ENCODE assay signal across 9 mouse cellular contexts in genomic region chr16:4667190-4667808, GRCm38 (mm10). TPM values are rescaled to one million over a fixed set of nuclear protein-coding genes. Genes with fewer than 3 reads are reported as not detected.
DNase-seq lines count a peak whose midpoint lies in the region; ATAC-seq and TF ChIP-seq lines count a peak whose summit lies in the region.
"Had no signal": no experiment of that assay in that cellular context is flagged by ENCODE, and none has a peak within 500 bp of the region (broad histone marks: within the 10 kb centered on the region; RNA-seq: fewer than 3 reads in every experiment).

No protein-coding gene starts in this region.

- no peaks in the 10 kb centered on the region for H3K4me1 ChIP-seq in cerebellum, adult 2 months (ENCODE audit: control insufficient read depth, insufficient read depth, low read length)
- H3K4me1 ChIP-seq in hindbrain, embryonic 11.5 days (replicated peaks; ENCODE audit: control insufficient read depth, insufficient read depth, low read length): no peaks in the 10 kb centered on the region
- H3K4me1 ChIP-seq in lung, embryonic 15.5 days: no peaks in the 10 kb centered on the region
- no peaks in the 10 kb centered on the region for H3K4me1 ChIP-seq in thymus, adult 2 months (replicated peaks; ENCODE audit: control insufficient read depth, insufficient read depth, low read length)

- peak; percentile 97 for TF ChIP-seq CTCF in cerebellum, adult 2 months (IDR thresholded peaks at IDR 0.05; ENCODE audit: borderline replicate concordance, insufficient read depth, low read depth, low read length)
- TF ChIP-seq CTCF in thymus, adult 2 months (IDR thresholded peaks at IDR 0.05; ENCODE audit: borderline replicate concordance, control insufficient read depth, extremely low read depth, insufficient read depth, low read length, poor library complexity): peak; percentile 93; the same call in 1 of the 2 replicates

- H3K4me3 ChIP-seq in cerebellum, adult 2 months (replicated peaks; ENCODE audit: insufficient read depth, low read depth, low read length): no peak overlapping the region
- no peak overlapping the region for H3K4me3 ChIP-seq in hindbrain, embryonic 11.5 days (ENCODE audit: low read depth, low read length)
- no peak overlapping the region for H3K4me3 ChIP-seq in lung, embryonic 15.5 days
- no peak overlapping the region for H3K4me3 ChIP-seq in thymus, adult 2 months (ENCODE audit: control insufficient read depth, insufficient read depth, low read length)
- H3K4me3 ChIP-seq: megakaryocyte, embryonic 14.5 days had no signal

- no peaks in the 10 kb centered on the region for H3K36me3 ChIP-seq in hindbrain, embryonic 11.5 days (ENCODE audit: control insufficient read depth, insufficient read depth, low read length)
- peaks cover 23% of the 10 kb centered on the region for H3K36me3 ChIP-seq in lung, embryonic 15.5 days
- H3K36me3 ChIP-seq in thymus, adult 2 months (ENCODE audit: control insufficient read depth, insufficient read depth, low read length): peaks cover 72% of the 10 kb centered on the region

- H3K4me2 ChIP-seq in hindbrain, embryonic 11.5 days (replicated peaks; ENCODE audit: low read depth, low read length): no peak overlapping the region
- H3K4me2 ChIP-seq in lung, embryonic 15.5 days: no peak overlapping the region

- TF ChIP-seq POLR2A in cerebellum, adult 2 months (IDR thresholded peaks at IDR 0.05; ENCODE audit: borderline replicate concordance, insufficient read depth, low read length): no peak
- TF ChIP-seq POLR2A in thymus, adult 2 months (IDR thresholded peaks at IDR 0.05; ENCODE audit: control insufficient read depth, extremely low read depth, insufficient read depth, low read length, poor library complexity): no peak

- H3K9ac ChIP-seq in hindbrain, embryonic 11.5 days (ENCODE audit: low read depth, low read length): no peak overlapping the region
- H3K9ac ChIP-seq in lung, embryonic 15.5 days: peak overlapping the region; percentile 1; the same call in 1 of the 2 replicates

- peak; percentile 71 for ATAC-seq in hindbrain, embryonic 11.5 days (ENCODE audit: low FRiP score)
- peak; percentile 81; the same call in 1 of the 2 replicates for ATAC-seq in lung, embryonic 15.5 days (ENCODE audit: borderline replicate concordance, extremely low read depth, low FRiP score, low TSS enrichment)

- DNase-seq in MEL-GATA-1-ER (ENCODE audit: extremely low read depth, low read depth): peak; percentile 57
- DNase-seq in cerebellum, adult 2 months: peak; percentile 82 to 85
- DNase-seq in forelimb bud, embryonic 11.5 days (ENCODE audit: low read depth, low spot score): peak; percentile 93
- peak; percentile 93 for DNase-seq in hindbrain, embryonic 11.5 days (ENCODE audit: low spot score)
- peak; percentile 83 for DNase-seq in layer of hippocampus, adult 9-10 months (ENCODE audit: low spot score)
- peak; percentile 75 for DNase-seq in ovary, postnatal 10 days (ENCODE audit: low spot score)
- DNase-seq in thymus, adult 2 months: peak; percentile 85

- 29% methylated on average over 3 of the region's 3 CpGs for WGBS in cerebellum, adult 2 months
- 29% methylated on average over 3 of the region's 3 CpGs for WGBS in hindbrain, embryonic 11.5 days
- 23% methylated on average over 3 of the region's 3 CpGs for WGBS in lung, embryonic 15.5 days
- WGBS in thymus, adult 2 months: 55% methylated on average over 3 of the region's 3 CpGs

- no peaks in the 10 kb centered on the region for H3K9me3 ChIP-seq in hindbrain, embryonic 11.5 days (ENCODE audit: control insufficient read depth, low read length)
- no peaks in the 10 kb centered on the region for H3K9me3 ChIP-seq in lung, embryonic 15.5 days
- H3K9me3 ChIP-seq: megakaryocyte, embryonic 14.5 days had no signal

- no peaks in the 10 kb centered on the region for H3K27me3 ChIP-seq in cerebellum, adult 2 months (ENCODE audit: control insufficient read depth, insufficient read depth, low read length)
- H3K27me3 ChIP-seq in hindbrain, embryonic 11.5 days (ENCODE audit: control insufficient read depth, insufficient read depth, low read length): no peaks in the 10 kb centered on the region
- no peaks in the 10 kb centered on the region for H3K27me3 ChIP-seq in lung, embryonic 15.5 days
- no peaks in the 10 kb centered on the region for H3K27me3 ChIP-seq in thymus, adult 2 months (ENCODE audit: control insufficient read depth, insufficient read depth, low read length)
- H3K27me3 ChIP-seq: megakaryocyte, embryonic 14.5 days had no signal

- H3K27ac ChIP-seq in cerebellum, adult 2 months (ENCODE audit: insufficient read depth, low read length): no peak overlapping the region
- H3K27ac ChIP-seq in hindbrain, embryonic 11.5 days (ENCODE audit: low read depth, low read length): no peak overlapping the region
- H3K27ac ChIP-seq in lung, embryonic 15.5 days: no peak overlapping the region
- H3K27ac ChIP-seq in thymus, adult 2 months (ENCODE audit: control insufficient read depth, insufficient read depth, low read length): no peak overlapping the region

RNA-seq across cellular contexts. Expression of gene Coro7, which starts 12.3 kb away (rescaled TPM):
- 85.9 and 86.1 TPM in 2 replicates for polyA plus RNA-seq in cerebellum, adult 2 months (2012; rRNA removed)
- 14.4 and 15.0 TPM in 2 replicates for polyA plus RNA-seq in hindbrain, embryonic 11.5 days (2014; fragmentation: Nextera tagmentation; extraction: Ambion mirVana)
- polyA plus RNA-seq in lung, embryonic 15.5 days (2015; fragmentation: Nextera tagmentation; extraction: Ambion mirVana): 13.4 and 15.2 TPM in 2 replicates
- 391 and 423 TPM in 2 replicates for polyA plus RNA-seq in thymus, adult 2 months (2012; rRNA removed)

RNA-seq across cellular contexts. Expression of gene Dnaja3, which starts 27.5 kb away (rescaled TPM):
- 60.6 and 64.0 TPM in 2 replicates for polyA plus RNA-seq in cerebellum, adult 2 months (2012; rRNA removed)
- polyA plus RNA-seq in hindbrain, embryonic 11.5 days (2014; fragmentation: Nextera tagmentation; extraction: Ambion mirVana): 49.1 and 54.0 TPM in 2 replicates
- polyA plus RNA-seq in lung, embryonic 15.5 days (2015; fragmentation: Nextera tagmentation; extraction: Ambion mirVana): 66.0 and 66.5 TPM in 2 replicates
- polyA plus RNA-seq in thymus, adult 2 months (2012; rRNA removed): 18.3 and 19.7 TPM in 2 replicates

RNA-seq across cellular contexts. Expression of gene Vasn, which starts 27.6 kb away (rescaled TPM):
- polyA plus RNA-seq in cerebellum, adult 2 months (2012; rRNA removed): 6.4 and 6.5 TPM in 2 replicates
- polyA plus RNA-seq in hindbrain, embryonic 11.5 days (2014; fragmentation: Nextera tagmentation; extraction: Ambion mirVana): 7.9 and 9.4 TPM in 2 replicates
- polyA plus RNA-seq in lung, embryonic 15.5 days (2015; fragmentation: Nextera tagmentation; extraction: Ambion mirVana): 25.1 and 25.9 TPM in 2 replicates
- 5.3 and 8.1 TPM in 2 replicates for polyA plus RNA-seq in thymus, adult 2 months (2012; rRNA removed)

RNA-seq across cellular contexts. Expression of gene Pam16, which starts 42.5 kb away (rescaled TPM):
- polyA plus RNA-seq in cerebellum, adult 2 months (2012; rRNA removed): 121 and 132 TPM in 2 replicates
- polyA plus RNA-seq in hindbrain, embryonic 11.5 days (2014; fragmentation: Nextera tagmentation; extraction: Ambion mirVana): 113 and 117 TPM in 2 replicates
- 93.8 and 94.6 TPM in 2 replicates for polyA plus RNA-seq in lung, embryonic 15.5 days (2015; fragmentation: Nextera tagmentation; extraction: Ambion mirVana)
- 35.7 and 40.4 TPM in 2 replicates for polyA plus RNA-seq in thymus, adult 2 months (2012; rRNA removed)

RNA-seq across cellular contexts. Expression of gene Nmral1, which starts 51.9 kb away (rescaled TPM):
- polyA plus RNA-seq in cerebellum, adult 2 months (2012; rRNA removed): 33.0 and 36.9 TPM in 2 replicates
- 147 and 162 TPM in 2 replicates for polyA plus RNA-seq in hindbrain, embryonic 11.5 days (2014; fragmentation: Nextera tagmentation; extraction: Ambion mirVana)
- 78.7 and 81.2 TPM in 2 replicates for polyA plus RNA-seq in lung, embryonic 15.5 days (2015; fragmentation: Nextera tagmentation; extraction: Ambion mirVana)
- 25.6 and 27.2 TPM in 2 replicates for polyA plus RNA-seq in thymus, adult 2 months (2012; rRNA removed)
